Mouse (Mus musculus) testis, adult 2 months (tissue): Measurements from ENCODE around the gene Pkig.

ENCODE experiments used
- CTCF ChIP-seq: fragments of 200-500 bp; IDR thresholded peaks from 2 replicates; pipeline ENCODE4 v1.5.1; 2012; ENCODE audit warnings: low read depth, mild to moderate bottlenecking, inconsistent platforms, low read length, moderate library complexity; ENCODE audit not compliant: control insufficient read depth, insufficient read depth, insufficient replicate concordance
- POLR2A ChIP-seq: fragments of 200-500 bp; IDR thresholded peaks from 2 replicates; pipeline ENCODE4 v1.6.1; 2012; ENCODE audit warnings: low read depth, mild to moderate bottlenecking, inconsistent platforms, low read length, moderate library complexity; ENCODE audit not compliant: control insufficient read depth

DNA sequence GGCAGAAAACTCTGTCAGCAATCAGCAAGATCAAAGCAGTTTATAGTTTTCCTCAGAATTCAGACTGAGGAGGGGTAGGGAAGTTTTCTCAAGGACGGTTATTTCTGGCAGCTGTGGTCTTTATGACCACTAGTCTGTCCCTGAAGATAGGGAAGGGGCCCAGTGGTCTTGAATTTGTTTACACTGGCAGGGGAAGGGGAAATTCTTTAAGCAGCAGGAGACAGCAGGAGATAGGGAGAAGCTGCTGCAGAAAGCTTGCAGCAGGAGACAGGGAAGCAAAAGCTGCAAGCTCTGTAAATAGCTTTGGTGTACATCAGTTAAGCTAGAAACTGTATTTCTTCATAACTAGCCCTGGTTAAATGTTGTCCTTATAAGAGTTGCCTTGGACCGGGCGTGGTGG lies 16.5 kb upstream of the Pkig start:
- no peak for TF ChIP-seq CTCF
- TF ChIP-seq POLR2A: no peak
